Mouse (Mus musculus): ENCODE data around the gene Nfkbil1.

The Nfkbil1 gene

DNA sequence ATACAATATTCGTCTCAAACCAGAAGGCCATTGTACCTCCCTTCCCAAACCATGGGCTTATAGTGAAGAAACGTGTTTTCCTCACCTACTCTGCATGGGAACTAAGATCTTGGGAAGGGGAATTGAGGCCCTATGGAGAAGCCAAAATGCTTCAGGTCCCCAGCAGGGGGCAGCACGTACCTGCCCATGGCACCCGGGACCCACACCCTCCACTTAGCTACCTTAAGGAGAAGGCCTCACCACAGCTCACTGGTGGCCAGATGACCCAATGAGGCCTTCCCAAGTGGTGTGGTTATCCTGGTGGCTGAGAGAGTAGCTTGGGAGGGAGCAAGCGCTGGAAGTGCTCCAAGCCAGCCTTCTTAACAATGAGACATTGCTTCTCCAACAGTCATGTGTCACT, 57.1 kb downstream of the Nfkbil1 start:
- DNase-seq (ENCODE audit: low spot score): peak; percentile 87

GRCm38 (mm10) chr17:35175968-35176367, 59.6 kb downstream of the Nfkbil1 start, which contains the start of gene Aif1:
TSS of gene Aif1 (minus strand) at chr17:35176068.
- no peak for DNase-seq (ENCODE audit: low spot score)

- no peak for DNase-seq (ENCODE audit: low spot score)
Observed at GRCm38 (mm10) chr17:35175382-35175781, 60.2 kb downstream of the Nfkbil1 start.

- DNase-seq (ENCODE audit: low spot score): no peak
Observed at GRCm38 (mm10) chr17:35174201-35174977, 61.2 kb downstream of the Nfkbil1 start.

DNA sequence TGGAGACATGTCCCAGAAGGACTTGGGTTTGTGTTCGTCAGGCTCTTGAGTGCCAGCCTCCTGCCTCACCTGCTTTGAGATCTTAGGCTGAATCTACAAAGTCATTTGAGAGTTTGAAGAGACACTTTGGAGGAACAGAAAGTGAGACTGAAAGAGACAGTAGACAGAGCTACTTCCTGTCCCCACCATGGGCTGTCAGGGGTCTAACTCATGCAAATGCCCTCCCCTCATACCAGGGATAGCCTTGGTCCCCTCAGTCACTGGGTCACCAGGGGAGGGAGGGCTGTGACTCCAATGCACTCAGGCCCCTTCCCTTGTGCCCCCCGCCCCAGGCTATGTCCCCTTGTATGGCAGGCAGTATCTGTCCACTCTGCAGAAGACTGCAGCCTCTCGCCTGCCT, 62.3 kb downstream of the Nfkbil1 start:
- no peak for DNase-seq (ENCODE audit: low spot score)

- DNase-seq (ENCODE audit: low spot score): no peak
Observed at GRCm38 (mm10) chr17:35172445-35173234, 63.0 kb downstream of the Nfkbil1 start.
